Mouse (Mus musculus) thymus, postnatal 36 days (tissue): Measurements from ENCODE around the gene Nr1d2.
"Not testable (repeated sequence)": the region's sequence is repeated elsewhere in the genome, so short reads cannot be mapped to it uniquely, and the experiment has no call there.

Experiments
- DNase-seq, 2 experiments: peaks; one replicate each; pipeline ENCODE4 v3.0.0; 2022; ENCODE audit warnings: mixed read lengths in 2 of 2

Nr1d2 gene

GRCm38 (mm10) chr14:18231866-18232265, 7.1 kb downstream of the Nr1d2 start:
- DNase-seq: not testable (repeated sequence)

GRCm38 (mm10) chr14:18229751-18230150, 9.2 kb downstream of the Nr1d2 start:
- not testable (repeated sequence) for DNase-seq

- DNase-seq: not testable (repeated sequence)
Measured at GRCm38 (mm10) chr14:18226181-18226580, 12.7 kb downstream of the Nr1d2 start.

GRCm38 (mm10) chr14:18225431-18225830, 13.5 kb downstream of the Nr1d2 start:
- DNase-seq: not testable (repeated sequence)

- DNase-seq: no peak
Measured at GRCm38 (mm10) chr14:18221977-18222376, 16.9 kb downstream of the Nr1d2 start.

- DNase-seq: no peak
Measured at GRCm38 (mm10) chr14:18217158-18217557, 21.8 kb downstream of the Nr1d2 start.

GRCm38 (mm10) chr14:18216428-18216827, 22.5 kb downstream of the Nr1d2 start:
- DNase-seq: no peak

GRCm38 (mm10) chr14:18210795-18211194, 28.1 kb downstream of the Nr1d2 start:
- DNase-seq: no peak

- not testable (repeated sequence) for DNase-seq
Measured at GRCm38 (mm10) chr14:18204315-18204714, 34.6 kb downstream of the Nr1d2 start.

- DNase-seq: no peak
Measured at GRCm38 (mm10) chr14:18201413-18201812, 37.5 kb downstream of the Nr1d2 start.

- DNase-seq: peak; percentile 33 to 46
Measured at GRCm38 (mm10) chr14:18186883-18187417, 52.0 kb downstream of the Nr1d2 start.

GRCm38 (mm10) chr14:18177531-18177930, 61.4 kb downstream of the Nr1d2 start:
- not testable (repeated sequence) for DNase-seq

GRCm38 (mm10) chr14:18167597-18167996, 71.3 kb downstream of the Nr1d2 start:
- DNase-seq: no peak

- peak in 1 of 2 experiments; percentile 43 for DNase-seq
Measured at GRCm38 (mm10) chr14:18167041-18167440, 71.9 kb downstream of the Nr1d2 start.
